Mouse (Mus musculus): Measurements from ENCODE around the gene Marveld3. TPM values are rescaled to one million over a fixed set of nuclear protein-coding genes. Genes with fewer than 3 reads are reported as not detected.

The Marveld3 gene
- polyA plus RNA-seq, 1 experiment from 2014 or later: 1.2 TPM

GRCm38 (mm10) chr8:109990224-109990623, 28.2 kb upstream of the Marveld3 start, which contains the start of gene Tat:
Gene Tat (plus strand): TSS chr8:109990437.
- H3K9me3 ChIP-seq: no peaks in the 10 kb centered on the region
- no peak within 1 kb of the TSS for H3K4me3 ChIP-seq
- no peak within 1 kb of the TSS for H3K4me2 ChIP-seq
- no peak for ATAC-seq (ENCODE audit: low FRiP score)
- H3K9ac ChIP-seq: no peak within 1 kb of the TSS
- no peaks in the 10 kb centered on the region for H3K27me3 ChIP-seq
- no peak within 1 kb of the TSS for H3K27ac ChIP-seq
- no peaks in the 10 kb centered on the region for H3K4me1 ChIP-seq (replicated peaks)
- 81% methylated on average over 8 of the region's 8 CpGs for WGBS
- no peaks in the 10 kb centered on the region for H3K36me3 ChIP-seq

- no peaks in the 10 kb centered on the region for H3K36me3 ChIP-seq
- no peak overlapping the region for H3K4me3 ChIP-seq
- no peak overlapping the region for H3K27ac ChIP-seq
- no peaks in the 10 kb centered on the region for H3K27me3 ChIP-seq
- no peak for ATAC-seq (ENCODE audit: low FRiP score)
- peaks cover 4% of the 10 kb centered on the region; the same call in 1 of the 2 replicates for H3K4me1 ChIP-seq (replicated peaks)
- WGBS: 92% methylated on average over 8 of the region's 8 CpGs
- H3K4me2 ChIP-seq: no peak overlapping the region
- H3K9ac ChIP-seq: no peak overlapping the region
- H3K9me3 ChIP-seq: no peaks in the 10 kb centered on the region
Observed at GRCm38 (mm10) chr8:109989151-109989550, 27.1 kb upstream of the Marveld3 start.

GRCm38 (mm10) chr8:109987776-109988175, 25.8 kb upstream of the Marveld3 start:
- Histone ChIP-seq H3K9ac (no peak overlapping the region), H3K36me3 (no peaks in the 10 kb centered on the region), H3K4me3 (no peak overlapping the region), H3K9me3 (no peaks in the 10 kb centered on the region), H3K27ac (no peak overlapping the region), H3K4me1 (replicated peaks) (peaks cover 11% of the 10 kb centered on the region; the same call in 1 of the 2 replicates), H3K4me2 (no peak overlapping the region), H3K27me3 (no peaks in the 10 kb centered on the region)
- no peak for ATAC-seq (ENCODE audit: low FRiP score)
- WGBS: 87% methylated on average over 7 of the region's 7 CpGs

GRCm38 (mm10) chr8:109986384-109986783, 24.4 kb upstream of the Marveld3 start:
- no peak overlapping the region for H3K4me2 ChIP-seq
- no peak overlapping the region for H3K27ac ChIP-seq
- no peak for ATAC-seq (ENCODE audit: low FRiP score)
- H3K9me3 ChIP-seq: no peaks in the 10 kb centered on the region
- WGBS: 83% methylated on average over 7 of the region's 7 CpGs
- H3K4me1 ChIP-seq (replicated peaks): peaks cover 11% of the 10 kb centered on the region; the same call in 1 of the 2 replicates
- H3K4me3 ChIP-seq: no peak overlapping the region
- no peaks in the 10 kb centered on the region for H3K36me3 ChIP-seq
- no peak overlapping the region for H3K9ac ChIP-seq
- H3K27me3 ChIP-seq: no peaks in the 10 kb centered on the region

- 25% methylated on average over 5 of the region's 5 CpGs for WGBS
- Histone ChIP-seq H3K36me3 (no peaks in the 10 kb centered on the region), H3K9ac (no peak overlapping the region), H3K27ac (peak overlapping the region; percentile 63), H3K4me3 (no peak overlapping the region), H3K9me3 (no peaks in the 10 kb centered on the region), H3K4me2 (no peak overlapping the region), H3K27me3 (no peaks in the 10 kb centered on the region), H3K4me1 (replicated peaks) (peaks cover 11% of the 10 kb centered on the region; the same call in 1 of the 2 replicates)
- ATAC-seq (ENCODE audit: low FRiP score): no peak
Observed at GRCm38 (mm10) chr8:109983944-109984343, 21.9 kb upstream of the Marveld3 start.

- H3K9me3 ChIP-seq: no peaks in the 10 kb centered on the region
- no peak for ATAC-seq (ENCODE audit: low FRiP score)
- no peak overlapping the region for H3K27ac ChIP-seq
- 73% methylated on average over 15 of the region's 15 CpGs for WGBS
- no peak overlapping the region for H3K4me3 ChIP-seq
- no peak overlapping the region for H3K4me2 ChIP-seq
- no peak overlapping the region for H3K9ac ChIP-seq
- H3K27me3 ChIP-seq: no peaks in the 10 kb centered on the region
- H3K36me3 ChIP-seq: no peaks in the 10 kb centered on the region
- H3K4me1 ChIP-seq (replicated peaks): peaks cover 11% of the 10 kb centered on the region; the same call in 1 of the 2 replicates
Observed at GRCm38 (mm10) chr8:109982386-109983105, 20.5 kb upstream of the Marveld3 start.

GRCm38 (mm10) chr8:109979339-109979738, 17.3 kb upstream of the Marveld3 start:
- ATAC-seq (ENCODE audit: low FRiP score): no peak
- Histone ChIP-seq H3K36me3 (no peaks in the 10 kb centered on the region), H3K27me3 (no peaks in the 10 kb centered on the region), H3K4me2 (no peak overlapping the region), H3K9ac (no peak overlapping the region), H3K9me3 (no peaks in the 10 kb centered on the region), H3K27ac (no peak overlapping the region), H3K4me1 (replicated peaks) (peaks cover 9% of the 10 kb centered on the region; the same call in 1 of the 2 replicates), H3K4me3 (no peak overlapping the region)
- 78% methylated on average over 6 of the region's 6 CpGs for WGBS

GRCm38 (mm10) chr8:109972901-109973300, 10.9 kb upstream of the Marveld3 start:
- Histone ChIP-seq H3K36me3 (no peaks in the 10 kb centered on the region), H3K27me3 (peaks cover 17% of the 10 kb centered on the region), H3K9ac (no peak overlapping the region), H3K4me1 (replicated peaks) (no peaks in the 10 kb centered on the region), H3K4me3 (no peak overlapping the region), H3K27ac (no peak overlapping the region), H3K4me2 (no peak overlapping the region), H3K9me3 (no peaks in the 10 kb centered on the region)
- no peak for ATAC-seq (ENCODE audit: low FRiP score)
- WGBS: 95% methylated on average over 4 of the region's 4 CpGs

GRCm38 (mm10) chr8:109970323-109970722, 8.3 kb upstream of the Marveld3 start:
- no peak overlapping the region for H3K27ac ChIP-seq
- H3K4me2 ChIP-seq: no peak overlapping the region
- no peaks in the 10 kb centered on the region for H3K4me1 ChIP-seq (replicated peaks)
- WGBS: 7% methylated on average over 9 of the region's 9 CpGs
- no peaks in the 10 kb centered on the region for H3K36me3 ChIP-seq
- H3K9me3 ChIP-seq: no peaks in the 10 kb centered on the region
- H3K27me3 ChIP-seq: peaks cover 18% of the 10 kb centered on the region
- ATAC-seq (ENCODE audit: low FRiP score): no peak
- no peak overlapping the region for H3K4me3 ChIP-seq
- no peak overlapping the region for H3K9ac ChIP-seq

GRCm38 (mm10) chr8:109968837-109969236, 6.8 kb upstream of the Marveld3 start:
- H3K27ac ChIP-seq: no peak overlapping the region
- WGBS: 59% methylated on average over 10 of the region's 10 CpGs
- H3K4me2 ChIP-seq: no peak overlapping the region
- H3K4me3 ChIP-seq: no peak overlapping the region
- ATAC-seq (ENCODE audit: low FRiP score): no peak
- no peak overlapping the region for H3K9ac ChIP-seq
- no peaks in the 10 kb centered on the region for H3K9me3 ChIP-seq
- H3K27me3 ChIP-seq: peaks cover 18% of the 10 kb centered on the region
- no peaks in the 10 kb centered on the region for H3K4me1 ChIP-seq (replicated peaks)
- H3K36me3 ChIP-seq: no peaks in the 10 kb centered on the region

- no peak for ATAC-seq (ENCODE audit: low FRiP score)
- H3K4me2 ChIP-seq: no peak overlapping the region
- H3K36me3 ChIP-seq: no peaks in the 10 kb centered on the region
- no peak overlapping the region for H3K9ac ChIP-seq
- no peak overlapping the region for H3K4me3 ChIP-seq
- no peak overlapping the region for H3K27ac ChIP-seq
- 72% methylated on average over 4 of the region's 4 CpGs for WGBS
- peaks cover 11% of the 10 kb centered on the region for H3K4me1 ChIP-seq (replicated peaks)
- H3K9me3 ChIP-seq: no peaks in the 10 kb centered on the region
- H3K27me3 ChIP-seq: peaks cover 57% of the 10 kb centered on the region
Observed at GRCm38 (mm10) chr8:109964106-109964505, 2.1 kb upstream of the Marveld3 start.

- peaks cover 54% of the 10 kb centered on the region for H3K27me3 ChIP-seq
- H3K4me2 ChIP-seq: no peak overlapping the region
- no peak for ATAC-seq (ENCODE audit: low FRiP score)
- no peaks in the 10 kb centered on the region for H3K9me3 ChIP-seq
- H3K4me1 ChIP-seq (replicated peaks): peaks cover 11% of the 10 kb centered on the region
- WGBS: 79% methylated on average over 13 of the region's 13 CpGs
- H3K27ac ChIP-seq: no peak overlapping the region
- no peaks in the 10 kb centered on the region for H3K36me3 ChIP-seq
- no peak overlapping the region for H3K9ac ChIP-seq
- no peak overlapping the region for H3K4me3 ChIP-seq
Observed at GRCm38 (mm10) chr8:109963421-109963820, 1.4 kb upstream of the Marveld3 start.

GRCm38 (mm10) chr8:109962896-109963295, 893 bp upstream of the Marveld3 start:
- Histone ChIP-seq H3K36me3 (no peaks in the 10 kb centered on the region), H3K9ac (no peak overlapping the region), H3K4me2 (no peak overlapping the region), H3K9me3 (no peaks in the 10 kb centered on the region), H3K27me3 (peaks cover 48% of the 10 kb centered on the region), H3K4me1 (replicated peaks) (peaks cover 11% of the 10 kb centered on the region), H3K27ac (no peak overlapping the region), H3K4me3 (no peak overlapping the region)
- no peak for ATAC-seq (ENCODE audit: low FRiP score)
- 83% methylated on average over 9 of the region's 9 CpGs for WGBS

All from hindbrain, embryonic 13.5 days (tissue).